Mouse (Mus musculus): ENCODE measurements around the gene Nxt2.
"Not testable (repeated sequence)": the region's sequence is repeated elsewhere in the genome, so short reads cannot be mapped to it uniquely, and the experiment has no call there.

The Nxt2 gene

GRCm38 (mm10) chrX:142226542-142226941 is at the start of gene Nxt2:
TSS of gene Nxt2 (plus strand) at chrX:142226770.
- ATAC-seq (ENCODE audit: insufficient number of reproducible peaks, low FRiP score, low TSS enrichment) = no peak

DNA sequence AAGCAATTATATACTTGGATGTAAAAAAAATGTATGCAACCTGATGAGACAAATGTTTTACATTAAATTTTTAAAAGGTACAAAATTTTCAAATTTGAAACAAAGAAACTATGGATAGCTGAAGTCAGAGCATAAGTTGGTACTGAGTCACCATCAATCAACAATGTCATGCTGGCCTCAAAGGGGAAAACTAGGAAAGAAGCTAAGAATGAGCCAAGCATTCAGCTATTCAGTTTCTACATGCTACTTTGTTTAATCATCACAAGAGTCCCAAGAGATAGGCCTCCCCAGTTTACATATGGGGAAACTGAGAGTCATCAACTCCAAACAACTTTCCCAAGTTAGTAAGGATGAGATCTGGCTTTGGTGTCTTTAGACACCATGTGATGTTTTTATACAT is 49.6 kb upstream of the Nxt2 start:
- ATAC-seq (ENCODE audit: insufficient number of reproducible peaks, low FRiP score, low TSS enrichment) = no peak

DNA sequence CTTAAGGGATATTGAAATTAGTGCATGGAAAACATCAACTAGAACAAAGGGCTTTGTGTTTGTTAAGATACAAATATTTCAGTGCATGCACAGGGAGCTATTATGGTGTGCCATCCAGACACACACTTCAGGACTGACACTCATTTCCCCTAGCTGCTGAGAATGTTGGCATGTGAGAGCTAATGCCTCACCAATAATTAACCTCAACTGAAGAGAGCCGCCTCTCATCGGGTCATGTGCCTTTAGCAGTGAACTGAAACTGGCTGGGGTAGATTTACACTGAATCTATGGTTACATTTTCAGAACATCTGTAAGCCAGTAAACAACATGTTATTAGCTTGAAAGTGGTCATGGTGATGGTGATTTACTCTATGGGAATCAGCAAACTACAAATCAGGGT is 44.5 kb upstream of the Nxt2 start:
- ATAC-seq (ENCODE audit: insufficient number of reproducible peaks, low FRiP score, low TSS enrichment) = no peak

DNA sequence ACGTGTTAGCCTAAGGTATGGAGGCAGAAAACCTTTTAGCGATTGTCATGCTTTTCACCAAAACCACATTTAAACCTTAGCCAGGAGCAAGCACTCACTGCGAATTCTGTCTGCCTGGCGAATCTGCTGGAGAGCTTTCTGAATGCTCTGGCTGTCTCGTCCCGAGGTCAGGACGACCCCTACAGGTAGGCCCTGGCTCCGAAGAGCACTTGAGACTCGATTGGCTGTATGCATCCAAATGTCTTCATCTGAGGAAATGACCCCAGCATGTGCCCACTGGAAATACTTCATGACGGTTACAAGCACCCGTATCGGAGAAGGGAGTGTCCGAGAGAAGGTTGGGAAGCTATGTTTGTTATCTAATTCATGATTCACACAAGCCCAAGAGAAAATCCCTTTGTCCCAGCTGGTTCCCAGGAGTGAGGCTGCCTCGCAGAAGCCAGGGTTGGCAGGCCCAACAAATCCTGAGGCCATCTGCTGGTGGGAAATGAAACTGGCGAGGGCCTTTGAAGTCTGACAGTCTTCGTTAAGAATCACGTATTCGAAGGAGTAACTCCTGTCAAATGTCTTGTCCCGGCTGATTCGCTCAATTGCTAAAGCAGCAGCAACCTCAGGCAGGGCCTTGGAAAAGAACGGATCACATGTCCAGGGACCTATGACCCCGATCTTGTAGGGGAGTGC is 37.4 kb upstream of the Nxt2 start:
- peak; percentile 76 for ATAC-seq (ENCODE audit: insufficient number of reproducible peaks, low FRiP score, low TSS enrichment)

DNA sequence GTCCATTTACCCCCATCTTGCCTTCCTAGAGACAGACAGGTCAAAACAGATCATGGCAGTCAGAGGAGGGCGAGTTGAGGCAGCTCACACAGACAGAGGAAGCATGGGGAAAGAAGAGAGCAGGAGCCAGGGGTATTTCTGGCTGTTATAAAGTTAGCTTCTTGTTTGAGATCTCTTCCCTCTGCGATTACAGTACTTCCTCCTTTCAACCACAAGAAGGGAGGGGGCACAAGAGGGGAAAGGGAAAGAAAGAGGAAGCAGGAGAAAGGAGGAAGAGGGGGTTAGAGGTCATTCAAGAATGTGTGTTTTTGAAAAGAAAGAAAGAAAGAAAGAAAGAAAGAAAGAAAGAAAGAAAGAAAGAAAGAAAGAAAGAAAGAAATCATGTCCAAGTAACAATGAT is 36.2 kb upstream of the Nxt2 start:
- ATAC-seq (ENCODE audit: insufficient number of reproducible peaks, low FRiP score, low TSS enrichment) = no peak

- no peak for ATAC-seq (ENCODE audit: insufficient number of reproducible peaks, low FRiP score, low TSS enrichment)
These were observed 32.1 kb upstream of the Nxt2 start for GRCm38 (mm10) chrX:142194420-142194819.

DNA sequence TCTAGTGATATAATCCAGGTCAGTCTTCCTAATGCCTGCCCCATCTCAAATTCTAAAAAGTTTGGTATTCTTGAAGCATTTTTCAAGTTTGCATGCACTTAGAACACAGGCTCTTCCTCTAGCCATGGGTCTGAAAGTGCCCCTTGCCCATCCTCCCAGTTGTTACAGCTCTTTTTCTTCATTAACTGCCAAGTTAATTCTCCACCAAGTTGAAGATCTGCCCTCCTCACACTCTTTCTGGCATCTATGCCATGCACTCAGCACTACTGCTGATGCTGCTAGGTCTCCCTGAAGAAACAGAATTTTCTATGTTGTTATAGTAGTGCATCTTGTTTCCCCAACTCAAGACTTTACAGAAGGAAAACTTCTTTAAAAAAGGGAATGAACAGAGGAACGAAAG is 31.0 kb upstream of the Nxt2 start:
- no peak for ATAC-seq (ENCODE audit: insufficient number of reproducible peaks, low FRiP score, low TSS enrichment)

DNA sequence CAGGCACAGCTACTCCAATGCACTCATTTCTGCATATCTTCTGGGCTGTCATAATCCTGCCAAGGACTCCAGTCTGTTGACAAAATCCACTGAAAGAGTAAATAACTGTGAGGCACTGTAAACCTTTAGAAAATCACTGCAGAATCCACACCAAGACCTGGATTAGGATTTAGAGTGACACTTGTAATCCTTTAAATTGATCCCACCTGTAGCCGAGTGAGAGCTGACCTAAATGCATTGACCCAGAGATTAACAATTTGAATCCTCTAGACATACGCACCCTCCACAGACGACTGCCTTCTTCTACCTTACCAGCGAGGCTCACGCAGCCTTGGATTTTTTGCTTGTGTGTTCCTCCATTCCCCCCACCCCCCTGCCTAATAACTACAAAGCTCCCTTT is 29.7 kb upstream of the Nxt2 start, which contains the start of gene Gucy2f:
TSS of gene Gucy2f (minus strand) at position 101 of the 400 bp plus-strand sequence.
- no peak for ATAC-seq (ENCODE audit: insufficient number of reproducible peaks, low FRiP score, low TSS enrichment)

DNA sequence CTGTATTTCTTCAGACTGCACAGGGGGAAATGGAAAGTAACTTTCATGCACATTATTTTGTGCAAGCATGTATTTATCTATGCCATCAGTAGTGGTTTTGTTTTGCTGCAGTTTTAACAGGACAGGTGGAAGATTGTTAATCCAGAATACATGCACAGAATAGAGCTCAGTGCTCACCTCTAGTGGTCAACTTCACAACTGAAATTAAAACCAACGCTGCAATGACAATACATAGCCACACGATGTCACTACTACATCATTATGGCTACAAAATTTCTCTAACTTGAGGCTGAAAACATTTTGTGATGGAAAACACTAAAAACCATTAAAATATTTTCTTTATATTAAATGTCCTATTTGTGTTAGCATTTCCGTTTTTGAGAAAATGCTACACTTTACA is 26.3 kb upstream of the Nxt2 start:
- no peak for ATAC-seq (ENCODE audit: insufficient number of reproducible peaks, low FRiP score, low TSS enrichment)

DNA sequence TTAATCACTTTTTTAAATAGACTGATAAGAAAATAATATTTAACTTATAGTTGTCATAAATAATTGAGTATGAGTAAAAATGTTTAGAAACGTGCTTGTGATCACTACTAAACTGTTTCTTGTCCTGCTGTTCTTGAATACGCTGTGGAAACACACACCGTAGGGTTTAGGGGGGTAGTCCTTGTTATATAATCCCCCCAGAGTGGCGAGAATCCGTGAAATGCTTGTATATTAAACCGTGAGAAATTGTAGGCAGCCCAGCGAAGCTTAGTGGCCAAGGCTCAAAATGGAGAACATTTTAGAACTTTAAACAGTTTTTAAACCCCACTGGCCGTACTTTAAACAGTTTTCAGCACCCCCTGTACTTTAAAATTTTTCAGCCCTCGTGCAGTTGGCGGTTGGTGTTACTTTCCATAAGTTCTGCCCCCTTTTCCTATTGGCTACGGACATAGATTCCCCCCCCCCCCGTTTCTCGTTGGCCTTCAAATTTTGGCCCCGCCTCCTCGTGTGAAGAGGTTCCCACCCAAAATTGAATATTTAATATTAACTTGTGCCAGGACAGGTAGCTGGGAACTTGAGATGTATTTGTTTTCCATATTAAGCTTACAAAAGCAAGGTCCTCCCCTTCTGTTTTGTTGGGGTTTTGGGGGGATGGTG is 956 bp downstream of the Nxt2 start:
- peak; percentile 49; the same call in 1 of the 2 replicates for ATAC-seq (ENCODE audit: insufficient number of reproducible peaks, low FRiP score, low TSS enrichment)

DNA sequence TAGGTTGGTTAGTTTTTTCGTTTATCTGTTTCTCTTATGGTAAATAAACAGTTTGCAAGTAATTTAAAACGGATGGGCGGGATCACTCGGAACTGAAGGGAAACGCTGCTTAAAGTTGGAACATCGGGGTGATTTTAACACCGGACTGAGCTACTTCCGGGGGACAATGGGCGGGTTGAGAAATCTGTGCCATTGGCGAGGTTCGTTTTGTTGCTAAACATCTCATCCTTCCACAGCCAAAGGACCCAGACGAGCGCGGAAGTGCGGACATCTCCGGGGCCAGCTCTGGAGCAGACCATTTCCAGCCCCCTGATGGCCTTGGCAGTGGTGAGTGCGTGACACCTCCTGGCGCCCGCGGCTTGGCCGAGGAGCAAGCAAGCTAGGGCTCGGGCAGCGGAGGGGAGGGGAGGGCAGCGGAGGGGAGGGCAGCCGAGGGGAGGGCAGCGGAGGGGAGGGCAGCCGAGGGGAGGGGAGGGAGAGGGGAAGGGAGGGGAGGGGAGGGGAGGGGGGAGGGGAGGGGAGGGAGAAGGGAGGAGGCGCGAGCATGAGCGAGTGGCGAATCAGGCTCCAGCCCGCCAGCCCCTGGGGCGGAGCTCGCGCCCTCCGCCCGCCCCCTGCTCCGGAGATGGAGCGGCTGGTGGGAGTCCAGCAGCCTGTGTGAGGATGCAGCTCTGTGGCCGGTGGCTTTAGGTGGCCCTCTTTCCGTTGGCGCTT is 1.6 kb downstream of the Nxt2 start:
- ATAC-seq (ENCODE audit: insufficient number of reproducible peaks, low FRiP score, low TSS enrichment) = peak; percentile 99

DNA sequence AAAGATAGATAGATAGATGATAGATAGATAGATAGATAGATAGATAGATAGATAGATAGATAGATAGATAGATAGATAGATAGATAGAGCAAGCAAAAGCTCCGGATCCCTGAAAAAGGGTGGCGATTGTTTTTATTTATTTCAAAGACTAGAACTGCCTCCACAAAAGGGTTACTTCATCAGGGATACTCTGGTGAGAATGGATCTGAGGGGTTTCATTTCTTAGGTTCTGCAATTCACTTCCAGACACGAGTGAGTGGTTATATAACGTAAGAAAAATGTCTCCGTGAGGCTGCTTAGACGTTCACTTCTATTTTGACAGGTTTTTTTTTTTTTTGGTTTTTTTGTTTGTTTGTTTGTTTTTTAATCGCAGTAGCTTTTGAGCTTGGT is 2.2 kb downstream of the Nxt2 start:
- 0 out of 2 replicates have a peak, but pooled peaks have one; percentile 8 for ATAC-seq (ENCODE audit: insufficient number of reproducible peaks, low FRiP score, low TSS enrichment)

DNA sequence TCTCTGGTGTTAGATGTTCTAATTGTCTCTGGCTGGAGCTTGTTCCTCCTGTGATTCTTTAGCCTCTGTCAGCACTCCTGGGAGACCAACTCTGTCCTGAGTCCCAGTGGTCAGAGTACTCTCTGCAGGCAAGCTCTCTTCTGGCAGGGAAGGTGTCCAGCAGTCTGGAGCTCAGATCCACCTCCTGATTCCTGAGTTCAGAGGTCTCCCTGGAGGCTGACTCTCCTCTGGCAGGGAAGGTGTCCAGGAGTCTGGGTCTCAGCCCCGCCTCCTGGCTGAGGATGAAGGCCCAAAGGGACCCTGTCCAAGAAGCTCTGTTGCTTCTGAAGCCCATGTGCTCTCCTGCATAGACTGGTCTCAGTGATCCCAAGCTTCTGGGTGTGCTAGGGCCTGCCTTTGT is 9.6 kb downstream of the Nxt2 start:
- not testable (repeated sequence) for ATAC-seq (ENCODE audit: insufficient number of reproducible peaks, low FRiP score, low TSS enrichment)

GRCm38 (mm10) chrX:142237101-142237500 is 10.5 kb downstream of the Nxt2 start:
- ATAC-seq (ENCODE audit: insufficient number of reproducible peaks, low FRiP score, low TSS enrichment) = no peak

GRCm38 (mm10) chrX:142245682-142246327 is 19.2 kb downstream of the Nxt2 start:
- ATAC-seq (ENCODE audit: insufficient number of reproducible peaks, low FRiP score, low TSS enrichment) = no peak

- no peak for ATAC-seq (ENCODE audit: insufficient number of reproducible peaks, low FRiP score, low TSS enrichment)
These were observed 23.6 kb downstream of the Nxt2 start for GRCm38 (mm10) chrX:142250008-142250736.

- ATAC-seq (ENCODE audit: insufficient number of reproducible peaks, low FRiP score, low TSS enrichment) = no peak
These were observed 49.5 kb downstream of the Nxt2 start for GRCm38 (mm10) chrX:142276031-142276430.

DNA sequence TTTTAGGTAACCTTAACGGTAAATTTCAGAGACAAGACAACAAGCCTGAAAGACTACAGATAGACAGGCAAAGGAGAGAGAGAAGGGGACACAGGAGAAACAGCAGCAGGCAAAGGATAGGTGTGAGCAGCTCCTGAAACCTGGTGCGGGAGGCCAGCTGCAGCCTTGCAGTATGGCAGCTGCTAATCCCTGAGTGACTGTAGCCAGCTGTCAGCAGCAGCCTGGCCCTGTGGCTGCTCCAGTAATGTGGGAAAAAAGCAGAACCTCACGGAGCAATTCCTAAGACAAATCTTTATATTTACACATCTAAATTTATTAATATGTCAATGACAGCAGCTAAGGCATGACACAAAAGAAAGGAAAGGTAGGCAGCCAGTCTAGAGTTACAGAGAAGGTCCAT is 50.0 kb downstream of the Nxt2 start:
- no peak for ATAC-seq (ENCODE audit: insufficient number of reproducible peaks, low FRiP score, low TSS enrichment)

DNA sequence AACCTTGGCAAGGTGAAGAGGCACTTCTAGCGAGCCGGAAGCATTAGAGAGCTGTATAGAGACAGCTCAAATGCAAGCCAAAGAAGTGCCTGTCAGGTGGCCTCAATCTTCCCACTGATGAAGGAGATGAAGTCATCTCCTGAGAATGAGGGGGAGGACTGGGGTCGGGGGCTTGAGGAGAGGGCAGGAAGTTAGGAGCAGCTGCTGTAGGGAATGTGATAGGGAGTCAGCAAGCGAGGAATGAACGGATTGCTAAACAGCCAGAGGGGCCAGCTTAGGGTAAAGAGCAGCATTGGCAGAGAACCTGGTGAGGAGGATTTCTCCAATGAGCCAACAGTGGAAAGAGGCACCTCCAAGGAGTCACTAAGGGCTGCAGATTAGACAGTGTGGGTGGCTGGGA is 59.3 kb downstream of the Nxt2 start:
- no peak for ATAC-seq (ENCODE audit: insufficient number of reproducible peaks, low FRiP score, low TSS enrichment)

Data from cerebellum, adult (tissue).